Comparison of ENCODE assay signal across 8 mouse cellular contexts in genomic region chr5:103692531-103693040, GRCm38 (mm10). TPM values are rescaled to one million over a fixed set of nuclear protein-coding genes. Genes with fewer than 3 reads are reported as not detected.
DNase-seq lines count a peak whose midpoint lies in the region; ATAC-seq and TF ChIP-seq lines count a peak whose summit lies in the region.

No protein-coding gene starts in this region.

- no peaks in the 10 kb centered on the region for H3K27me3 ChIP-seq in Patski
- H3K27me3 ChIP-seq in midbrain, embryonic 13.5 days, result peaks cover 40% of the 10 kb centered on the region

- peak; percentile 76 to 82 for DNase-seq in heart, adult 18-20 months
- no peak for DNase-seq in heart, postnatal 4 days
- no peak for DNase-seq in Patski (ENCODE audit: low read depth, low spot score)
- peak; percentile 50 for DNase-seq in gastrocnemius, postnatal 25 days
- DNase-seq in kidney, postnatal 25 days, result peak; percentile 47 to 68
- no peak for DNase-seq in cerebellum, postnatal 10 days

- H3K9ac ChIP-seq in midbrain, embryonic 13.5 days (replicated peaks), result peak overlapping the region; percentile 61

- in situ Hi-C loops in Patski (cut with MboI; ENCODE audit: low pct_unique_long_range_greater_than_20kb), result loop anchor here (10.0 kb wide), 1 partner anchor 62 kb away; no protein-coding TSS in a partner anchor

- H3K36me3 ChIP-seq in midbrain, embryonic 13.5 days, result no peaks in the 10 kb centered on the region

- no peaks in the 10 kb centered on the region for H3K9me3 ChIP-seq in midbrain, embryonic 13.5 days

- ATAC-seq in Patski, result peak; percentile 6
- ATAC-seq in midbrain, embryonic 13.5 days, result no peak; the same call in 1 of the 2 replicates
- no peak for ATAC-seq in cerebellum, adult (ENCODE audit: insufficient number of reproducible peaks, low FRiP score, low TSS enrichment)

- H3K4me2 ChIP-seq in midbrain, embryonic 13.5 days (replicated peaks), result peak overlapping the region; percentile 83

- H3K4me3 ChIP-seq in midbrain, embryonic 13.5 days (replicated peaks), result peak overlapping the region; percentile 55

- TF ChIP-seq CTCF in Patski (IDR thresholded peaks at IDR 0.05), result no peak

- 0% methylated on average over 34 of the region's 34 CpGs for WGBS in midbrain, embryonic 13.5 days

- POLR2A ChIA-PET in Patski (lab: Charles Lee), result interaction anchor here (0.7 to 1.6 kb wide), 14 partner anchors 10 to 318 kb away, joined by 3 to 8 read pairs (median 4); no protein-coding TSS in a partner anchor

- H3K27ac ChIP-seq in midbrain, embryonic 13.5 days, result no peak overlapping the region

- CTCF ChIA-PET in Patski (lab: Charles Lee), result interaction anchor here (0.8 to 3.1 kb wide), 7 partner anchors 10 to 152 kb away, joined by 3 to 18 read pairs (median 6); no protein-coding TSS in a partner anchor

- peaks cover 28% of the 10 kb centered on the region for H3K4me1 ChIP-seq in midbrain, embryonic 13.5 days (replicated peaks)

RNA-seq across cellular contexts. Expression of gene Aff1, which starts 0.4 kb away (rescaled TPM):
- total RNA-seq in heart, adult 18-20 months (2021), result 10 to 100 TPM; 41.7 to 55.7 TPM
- 10 to 100 TPM; 38.3 to 39.9 TPM for total RNA-seq in heart, postnatal 4 days (2021)
- 76.9 TPM for polyA plus RNA-seq in Patski (2021)
- 10 to 100 TPM; 28.2 to 32.7 TPM for total RNA-seq in gastrocnemius, postnatal 25 days (2021)
- polyA plus RNA-seq in midbrain, embryonic 13.5 days (2015; fragmentation: Nextera tagmentation; extraction: Ambion mirVana), result 1.9 and 2.3 TPM in 2 replicates

RNA-seq across cellular contexts. Expression of gene 1700016H13Rik, which starts 36.8 kb away (rescaled TPM):
- total RNA-seq in heart, adult 18-20 months (2021), result not detected
- total RNA-seq in heart, postnatal 4 days (2021), result under 1 TPM in 1 of 2 experiments, not detected in 1; 0.33 TPM
- not detected for polyA plus RNA-seq in Patski (2021)
- under 1 TPM; 0.31 to 0.72 TPM for total RNA-seq in gastrocnemius, postnatal 25 days (2021)
- polyA plus RNA-seq in midbrain, embryonic 13.5 days (2015; fragmentation: Nextera tagmentation; extraction: Ambion mirVana), result 0.17 and 0.28 TPM in 2 replicates

Comparison
In these comparisons a context has a peak if more than half of its experiments do, and no peak if none do; other contexts are left out.
1. DNase-seq: peak in heart, adult 18-20 months (2 of 2), gastrocnemius, postnatal 25 days (single experiment) and kidney, postnatal 25 days (2 of 2); none in heart, postnatal 4 days (single experiment), Patski (single experiment) and cerebellum, postnatal 10 days (0 of 2).